Mouse (Mus musculus): ENCODE results near the gene Dnah2.
A peak's percentile ranks its signal among the peaks of the same experiment; 100 is the strongest.
"Not testable (repeated sequence)": the region's sequence is repeated elsewhere in the genome, so short reads cannot be mapped to it uniquely, and the experiment has no call there.

Dnah2 gene

DNA sequence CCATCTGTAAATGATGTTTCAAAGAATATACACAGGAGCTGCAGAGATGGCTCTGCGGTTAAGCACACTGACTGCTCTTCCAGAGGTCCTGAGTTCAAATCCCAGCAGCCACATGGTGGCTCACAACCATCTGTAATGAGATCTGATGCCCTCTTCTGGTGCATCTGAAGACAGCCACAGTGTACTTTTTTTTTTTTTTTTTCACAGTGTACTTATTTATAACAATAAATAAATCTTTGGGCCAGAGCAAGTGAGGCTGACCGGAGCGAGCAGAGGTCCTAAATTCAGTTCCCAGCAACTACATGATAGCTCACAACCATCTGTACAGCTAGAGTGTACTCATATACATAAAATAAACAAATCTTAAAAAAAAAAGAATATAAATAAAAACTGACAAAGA is 18.6 kb downstream of the Dnah2 start:
- not testable (repeated sequence) for DNase-seq (ENCODE audit: low spot score in 2 of 2)

DNA sequence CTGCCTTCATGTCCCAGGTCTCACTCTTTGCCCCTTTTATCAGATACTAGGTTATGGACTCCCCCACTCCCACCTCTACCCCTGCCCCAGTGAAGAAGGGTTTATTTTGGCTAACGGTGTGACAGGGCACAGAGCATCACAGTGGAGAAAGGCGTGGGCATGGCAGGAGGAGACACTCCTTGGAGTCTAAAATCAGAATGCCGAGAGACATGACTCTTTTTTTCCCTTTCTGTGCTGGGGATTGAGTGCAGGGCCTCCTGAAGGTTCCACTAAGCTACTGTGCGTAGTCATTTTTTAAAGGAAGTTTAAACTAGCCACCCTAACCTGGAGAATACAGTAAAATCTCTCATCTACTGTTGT is 20.9 kb downstream of the Dnah2 start:
- DNase-seq (ENCODE audit: low spot score in 2 of 2): no peak

DNA sequence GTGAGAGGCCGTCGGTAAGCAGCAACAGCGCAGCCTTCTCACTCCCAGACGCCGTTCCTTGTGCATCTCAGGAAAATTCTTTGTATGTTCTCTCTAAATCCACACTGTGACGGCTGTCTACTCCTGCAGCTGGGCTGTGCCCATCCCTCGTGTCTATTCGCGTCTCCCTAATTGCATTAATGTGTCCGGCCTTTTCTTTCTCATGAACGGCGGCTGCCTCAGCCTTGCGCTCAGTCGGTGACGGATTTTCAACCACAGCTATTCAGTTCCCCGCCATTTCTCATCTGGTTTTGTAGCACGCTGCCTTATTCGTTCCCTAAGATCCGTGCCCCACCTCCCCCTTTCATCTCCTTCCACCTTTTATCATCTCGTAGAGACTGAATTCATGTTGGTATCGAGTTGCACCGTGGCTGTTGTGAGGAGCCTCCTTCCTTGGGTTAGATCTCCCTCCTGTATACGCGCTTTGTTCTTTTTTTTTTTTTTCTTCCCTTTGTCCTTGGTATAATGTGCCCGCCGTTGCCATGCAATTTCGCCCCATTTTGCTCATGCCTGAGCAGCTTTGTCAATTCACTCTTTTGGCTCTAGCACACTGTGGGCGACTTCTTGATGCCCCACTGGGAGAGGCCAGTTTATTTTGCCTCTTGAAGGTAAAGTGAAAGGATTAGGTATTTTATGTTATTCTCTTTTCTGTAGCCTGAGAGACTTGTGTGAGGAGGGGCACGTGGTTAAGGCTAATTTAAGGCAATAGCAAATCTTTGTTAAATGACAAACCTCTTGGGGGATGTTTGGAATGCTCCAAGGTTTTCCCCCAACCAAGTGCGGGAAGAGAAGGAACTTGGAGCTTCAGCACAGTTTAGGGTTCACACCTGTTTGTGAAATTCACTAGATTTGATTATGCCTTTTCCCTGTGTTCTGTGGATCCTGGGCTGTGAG is 21.5 kb downstream of the Dnah2 start:
- peak in 1 of 2 experiments; percentile 38 for DNase-seq (ENCODE audit: low spot score in 2 of 2)

DNA sequence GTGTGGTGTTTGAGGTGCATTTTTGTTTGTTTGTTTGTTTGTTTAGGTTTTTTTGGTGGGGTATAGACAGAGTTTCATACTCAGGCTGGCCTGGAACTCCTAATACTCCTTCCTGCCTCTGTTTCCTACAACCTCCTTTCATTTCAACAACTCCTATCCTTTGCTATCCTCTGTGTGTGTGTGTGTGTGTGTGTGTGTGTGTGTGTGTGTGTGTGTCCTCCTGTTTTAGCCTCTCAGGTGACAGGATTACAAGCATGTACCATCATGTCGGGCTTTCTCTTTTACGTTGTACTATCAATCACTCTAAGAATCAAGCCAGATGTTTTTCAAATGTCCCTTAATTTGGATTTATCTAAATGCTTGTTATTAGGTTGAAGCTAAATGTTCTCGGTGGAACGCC is 22.3 kb downstream of the Dnah2 start:
- no peak for DNase-seq (ENCODE audit: low spot score in 2 of 2)

DNA sequence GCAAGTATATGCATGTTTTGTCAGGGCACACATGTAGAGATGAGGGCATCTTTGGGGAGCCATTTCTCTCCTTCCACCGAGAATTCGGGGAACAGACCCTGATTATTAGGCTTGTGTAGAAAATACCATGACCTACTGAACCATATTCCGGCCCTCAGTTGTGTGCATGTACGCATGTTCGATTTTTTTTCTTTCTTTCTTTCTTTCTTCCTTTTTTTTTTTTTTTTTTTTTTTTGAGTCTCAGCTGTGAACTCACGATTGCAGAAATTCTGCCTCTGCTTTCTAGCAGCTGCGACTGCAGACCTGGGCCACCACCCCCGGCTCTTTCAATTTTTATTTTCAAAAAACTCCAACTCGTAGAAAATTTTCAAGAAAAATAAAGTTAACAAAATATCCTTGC is 23.2 kb downstream of the Dnah2 start:
- DNase-seq (ENCODE audit: low spot score in 2 of 2): no peak

DNA sequence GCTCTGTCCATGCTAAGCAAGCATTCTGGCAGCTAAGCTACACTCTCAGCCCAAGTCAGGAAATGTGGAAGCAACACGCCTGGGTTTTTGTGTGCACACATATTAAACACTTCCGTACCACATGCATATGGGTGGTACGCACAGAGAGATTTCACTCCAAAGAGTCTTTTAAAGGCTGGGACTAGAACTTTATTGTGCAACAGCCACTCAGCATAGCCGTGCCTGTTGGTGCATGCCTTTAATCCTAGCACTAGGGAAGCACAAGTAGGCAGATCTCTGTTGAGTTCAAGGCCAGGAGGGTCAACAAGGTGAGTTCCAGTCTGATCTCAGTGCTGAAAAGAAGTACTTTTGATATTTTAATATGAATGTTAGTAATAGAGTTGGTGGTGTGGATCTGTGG is 25.3 kb downstream of the Dnah2 start:
- DNase-seq (ENCODE audit: low spot score in 2 of 2): no peak

DNA sequence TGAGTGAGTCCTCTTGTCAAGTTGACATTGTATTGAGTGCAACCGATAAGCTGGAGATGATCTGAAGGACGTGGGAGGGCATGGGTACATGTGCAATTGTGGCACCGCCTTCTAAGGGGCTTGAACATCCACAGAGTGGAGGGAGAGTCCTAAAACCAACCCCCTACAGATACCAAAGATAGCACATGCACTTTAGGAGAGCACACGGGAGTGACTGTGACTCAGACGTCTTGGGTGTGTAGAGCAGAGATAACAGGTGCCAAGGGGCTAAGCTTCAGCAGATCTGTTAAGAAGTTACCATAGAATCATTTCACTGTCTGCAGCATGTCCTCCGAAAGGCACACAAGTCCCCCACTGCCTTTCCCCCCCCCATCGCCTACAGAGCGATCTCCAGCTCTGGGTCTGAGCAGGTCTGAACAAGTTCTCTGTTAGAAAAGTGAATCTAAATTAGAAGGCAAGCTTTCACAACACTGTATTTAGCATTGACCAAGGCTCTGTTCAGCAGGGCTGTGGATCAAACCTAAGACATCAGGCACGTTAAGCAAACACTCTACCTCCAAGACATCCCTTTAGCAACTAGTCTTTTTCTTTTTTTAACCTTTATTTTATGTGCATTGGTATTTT is 27.3 kb downstream of the Dnah2 start:
- DNase-seq (ENCODE audit: low spot score in 2 of 2): no peak

DNA sequence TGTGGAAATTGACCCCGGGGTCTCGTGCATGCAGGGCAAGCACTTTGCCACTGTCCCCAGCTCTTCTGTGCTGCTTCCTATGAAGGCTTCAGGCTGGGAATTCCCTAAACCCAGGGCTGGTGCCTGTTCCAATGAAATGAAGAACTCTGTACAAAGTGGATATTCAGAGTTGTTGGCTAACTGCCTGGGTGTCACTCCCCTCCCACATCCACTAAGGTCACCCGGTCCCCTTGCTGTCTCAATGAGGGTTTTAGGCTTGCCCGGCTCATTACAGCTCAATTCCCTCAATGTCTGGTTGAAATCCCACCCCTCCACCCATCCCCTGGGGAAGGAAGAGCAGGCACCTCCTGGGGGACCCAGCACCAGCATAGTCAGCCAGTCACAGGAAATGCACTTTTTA is 28.9 kb downstream of the Dnah2 start:
- no peak for DNase-seq (ENCODE audit: low spot score in 2 of 2)

DNA sequence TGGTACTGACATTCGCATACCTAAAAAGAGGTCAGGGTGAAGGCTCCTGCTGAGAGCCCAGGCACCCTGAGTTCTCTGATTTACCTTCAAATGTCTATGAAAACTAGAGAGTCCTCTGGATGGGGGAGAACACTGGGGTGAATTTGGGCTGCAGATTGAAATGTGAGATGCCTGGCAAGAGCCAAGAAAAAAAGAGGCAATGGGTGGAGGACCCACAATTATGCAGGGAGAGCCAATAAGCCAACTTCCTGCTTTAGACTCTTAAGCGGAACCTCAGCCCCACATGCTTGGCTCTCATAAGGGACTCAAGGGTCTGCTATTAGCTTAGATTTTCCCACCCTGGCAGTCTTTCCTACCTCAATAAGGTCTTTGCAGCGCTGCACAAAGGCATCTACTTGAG is 32.2 kb downstream of the Dnah2 start:
- no peak for DNase-seq (ENCODE audit: low spot score in 2 of 2)

DNA sequence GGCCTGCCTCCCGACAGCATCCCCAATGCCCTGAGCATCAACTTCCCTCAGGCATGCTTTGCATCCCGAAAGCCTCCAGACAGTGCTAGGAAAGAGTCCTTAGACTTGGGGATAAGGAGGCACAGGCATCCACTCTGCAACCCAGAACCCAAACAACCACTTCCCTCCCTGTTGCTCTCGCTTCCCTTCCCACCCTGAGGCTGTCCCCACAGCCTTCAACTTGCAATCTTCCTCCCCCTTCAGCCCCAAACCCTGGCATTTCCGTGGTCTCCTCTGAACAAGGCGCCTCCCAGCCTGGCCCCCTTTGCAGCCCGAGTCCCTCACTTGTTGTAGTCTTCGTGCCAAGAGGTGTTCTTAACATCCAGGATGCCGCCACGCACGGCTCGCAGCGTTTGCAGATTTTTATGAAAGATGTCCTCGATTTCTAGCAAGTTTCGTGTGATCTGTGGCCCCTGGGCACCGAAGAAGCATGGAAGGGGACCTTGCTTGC is 32.7 kb downstream of the Dnah2 start:
- no peak for DNase-seq (ENCODE audit: low spot score in 2 of 2)

DNA sequence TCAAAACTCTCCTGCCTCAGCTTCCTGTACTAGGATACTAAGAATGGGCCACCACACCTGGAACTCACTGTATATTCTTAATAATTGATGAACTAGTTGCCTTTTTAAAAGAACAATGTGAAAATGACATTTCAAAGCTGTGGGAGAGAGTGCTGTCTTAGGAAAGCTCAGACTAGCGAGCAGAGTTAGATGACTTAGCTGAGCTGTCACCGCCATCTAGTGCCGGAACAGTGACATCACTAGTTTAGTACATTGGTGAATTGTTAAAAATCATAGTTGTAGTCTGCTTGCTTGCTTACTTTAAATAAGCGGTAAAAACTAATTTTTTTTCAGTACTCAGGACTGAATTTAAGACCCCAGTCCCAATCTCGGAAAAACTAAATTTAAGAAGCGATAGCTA is 35.1 kb downstream of the Dnah2 start:
- peak; percentile 53 to 59 for DNase-seq (ENCODE audit: low spot score in 2 of 2)

DNA sequence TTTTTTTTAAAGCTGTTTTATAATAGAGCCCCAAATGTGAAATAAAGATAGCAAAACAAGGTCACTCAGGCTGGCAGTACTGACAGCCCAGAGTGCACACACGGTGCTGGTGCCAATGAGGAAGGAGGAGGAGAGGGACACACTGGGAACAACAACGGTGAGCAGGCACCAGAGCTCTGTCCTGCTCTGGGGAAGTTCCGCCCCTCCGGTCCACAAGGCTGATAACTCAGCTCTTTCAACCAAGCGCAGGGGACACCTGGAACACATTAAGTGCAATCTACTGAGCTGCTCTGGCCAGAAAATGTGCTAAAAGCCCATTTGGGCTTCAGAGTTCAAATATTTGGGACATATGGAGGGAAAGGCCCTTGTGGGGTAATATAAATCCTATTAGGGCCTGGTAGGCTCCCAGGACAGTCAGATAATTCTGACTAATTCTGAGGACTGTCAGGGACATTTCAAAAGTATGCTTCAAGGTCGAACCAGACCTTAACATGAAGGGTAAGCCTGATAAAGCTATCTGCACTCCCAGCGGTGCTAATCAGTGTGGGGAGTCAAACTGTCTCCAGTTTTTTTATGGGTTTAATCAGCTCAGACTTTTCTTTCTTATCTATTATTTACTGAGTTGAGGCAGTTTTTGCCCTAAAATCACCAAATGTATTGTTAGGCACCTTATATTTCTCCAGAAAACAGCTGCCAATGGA is 38.0 kb downstream of the Dnah2 start:
- DNase-seq (ENCODE audit: low spot score in 2 of 2): no peak

DNA sequence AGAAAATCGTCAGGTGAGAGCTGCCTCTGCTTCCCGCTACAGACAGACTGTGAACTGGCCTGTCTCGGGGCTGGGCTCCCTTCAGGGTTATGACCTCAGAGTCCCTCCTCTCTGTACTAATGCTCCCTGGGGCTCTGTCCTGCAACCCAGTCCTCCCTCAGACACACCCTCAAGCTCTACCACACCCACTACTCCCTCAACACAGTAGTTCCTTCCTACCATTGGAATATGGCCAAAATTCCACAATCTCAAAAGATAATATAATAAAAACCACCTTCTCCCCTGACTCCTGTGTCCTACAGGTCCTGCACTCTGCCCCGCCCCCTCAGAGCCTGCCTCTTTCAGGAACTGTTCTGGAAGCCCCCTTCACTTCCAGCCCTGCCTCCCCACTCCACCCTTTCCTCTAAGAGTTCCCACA is 45.0 kb downstream of the Dnah2 start:
- DNase-seq (ENCODE audit: low spot score in 2 of 2): no peak

DNA sequence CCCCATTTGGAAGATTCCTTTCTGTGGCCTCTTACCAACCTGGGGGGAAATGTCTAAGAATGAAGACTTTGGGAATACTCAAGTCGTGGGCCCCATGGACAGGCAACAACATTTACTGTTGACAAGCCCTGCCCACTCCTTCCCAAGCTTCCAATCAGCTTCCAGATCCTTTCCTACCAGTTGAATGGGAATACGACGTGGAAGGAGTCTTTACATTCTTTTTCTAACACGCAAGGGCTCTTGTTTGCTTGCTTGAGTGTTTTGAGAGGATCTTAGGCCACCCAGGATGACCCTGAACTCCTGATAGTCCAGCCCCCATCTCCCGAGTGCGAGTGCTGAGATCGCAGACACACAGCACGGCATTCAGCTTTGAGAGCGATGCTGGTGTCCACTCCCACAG is 47.4 kb downstream of the Dnah2 start:
- no peak for DNase-seq (ENCODE audit: low spot score in 2 of 2)

DNA sequence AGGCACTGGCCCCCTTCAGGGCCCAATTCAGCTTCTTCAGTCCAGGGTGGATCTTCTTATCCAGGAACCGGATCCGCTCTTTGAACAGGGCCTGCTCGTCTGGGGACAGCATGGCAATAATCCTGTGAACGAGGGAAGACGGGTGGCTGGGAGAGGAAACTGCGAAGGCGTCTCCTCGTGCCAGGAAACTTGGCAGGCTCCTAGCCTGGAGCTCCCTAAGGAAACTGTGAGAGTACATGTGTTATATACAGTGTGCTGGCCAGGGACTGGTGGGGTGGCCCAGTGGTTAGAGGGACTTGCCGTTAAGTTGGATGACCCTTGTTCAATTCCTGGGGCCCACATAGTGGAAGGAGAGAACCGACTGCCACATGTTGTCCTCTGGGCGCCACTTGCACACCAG is 49.8 kb downstream of the Dnah2 start:
- DNase-seq (ENCODE audit: low spot score in 2 of 2): peak; percentile 30 to 65

DNA sequence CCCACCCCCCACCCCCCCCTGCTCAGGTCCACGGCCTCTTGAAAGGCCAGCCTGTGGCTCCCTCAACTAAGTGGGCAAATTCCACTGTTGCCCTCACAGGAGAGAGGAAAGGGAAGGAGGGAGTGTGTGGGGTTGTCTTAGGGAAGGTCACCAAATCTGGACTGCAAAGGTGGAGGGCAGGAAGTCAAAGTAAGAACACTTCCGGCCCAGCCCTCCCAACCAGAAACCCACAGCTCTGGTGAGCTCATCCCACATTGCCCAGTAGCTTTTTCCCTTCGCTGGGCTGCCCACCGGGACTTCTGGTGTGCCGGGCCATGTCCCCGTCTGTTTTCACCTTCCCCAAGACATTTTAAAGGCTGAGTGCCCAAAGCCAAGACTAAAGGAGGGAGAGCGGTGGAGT is 57.2 kb downstream of the Dnah2 start:
- no peak for DNase-seq (ENCODE audit: low spot score in 2 of 2)

DNA sequence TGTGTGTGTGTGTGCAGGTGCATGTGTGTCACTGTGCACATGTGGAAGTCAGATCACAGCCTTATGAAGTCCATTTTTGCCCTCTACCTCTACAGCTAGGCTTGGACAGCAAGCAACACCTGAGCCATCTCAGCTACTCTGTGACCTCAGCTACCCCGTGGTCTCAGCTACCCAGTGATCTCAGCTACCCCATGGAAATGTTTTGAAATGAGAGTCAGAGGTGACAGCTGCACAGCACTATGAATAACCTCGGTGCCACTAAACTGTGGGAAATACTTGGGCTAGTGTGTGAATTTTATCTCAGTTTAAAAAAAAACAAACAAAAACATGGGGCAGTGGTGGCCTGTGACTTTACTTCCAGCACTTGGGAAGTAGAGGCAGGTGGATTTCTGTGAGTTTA is 58.0 kb downstream of the Dnah2 start:
- no peak for DNase-seq (ENCODE audit: low spot score in 2 of 2)

DNA sequence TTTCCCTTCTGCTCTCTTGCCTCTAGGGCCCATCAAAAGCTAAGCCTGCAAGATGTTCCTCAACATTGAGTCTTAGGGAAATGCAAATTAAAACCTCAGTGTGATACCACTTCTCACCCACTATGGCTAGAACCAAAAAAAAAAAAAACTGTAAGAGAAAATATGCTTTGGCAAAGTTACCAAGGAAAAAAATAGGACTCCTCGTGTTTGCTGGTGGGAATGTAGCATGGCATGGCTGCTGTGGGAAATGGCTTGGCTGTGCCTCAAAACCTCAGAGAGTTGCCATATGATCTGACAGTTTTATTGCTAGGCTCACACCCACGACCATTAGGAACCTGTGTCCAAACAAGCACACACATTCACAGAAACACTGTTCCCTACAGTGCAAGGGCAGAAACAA is 61.4 kb downstream of the Dnah2 start:
- DNase-seq (ENCODE audit: low spot score in 2 of 2): peak; percentile 9 to 42

DNA sequence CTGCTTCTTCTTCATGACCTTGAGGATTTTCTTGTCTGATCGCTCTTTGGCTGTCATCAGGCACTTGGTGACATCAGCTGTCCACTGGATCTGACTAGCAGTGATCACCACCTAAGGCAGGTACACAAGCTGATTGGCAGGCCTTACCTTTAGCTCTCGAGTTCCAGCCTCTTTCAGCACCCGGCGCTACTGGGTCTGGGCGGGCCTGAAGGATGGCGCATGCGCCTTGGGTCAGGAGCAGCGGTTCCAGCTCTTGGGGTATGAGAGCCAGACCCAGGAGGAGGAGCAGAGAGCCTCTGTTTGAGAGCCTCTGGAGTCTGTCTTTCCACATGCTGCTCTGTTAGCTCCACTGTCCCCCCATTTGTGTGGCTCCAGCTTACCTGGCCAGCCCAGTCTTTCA is 71.3 kb downstream of the Dnah2 start:
- DNase-seq (ENCODE audit: low spot score in 2 of 2): no peak

DNA sequence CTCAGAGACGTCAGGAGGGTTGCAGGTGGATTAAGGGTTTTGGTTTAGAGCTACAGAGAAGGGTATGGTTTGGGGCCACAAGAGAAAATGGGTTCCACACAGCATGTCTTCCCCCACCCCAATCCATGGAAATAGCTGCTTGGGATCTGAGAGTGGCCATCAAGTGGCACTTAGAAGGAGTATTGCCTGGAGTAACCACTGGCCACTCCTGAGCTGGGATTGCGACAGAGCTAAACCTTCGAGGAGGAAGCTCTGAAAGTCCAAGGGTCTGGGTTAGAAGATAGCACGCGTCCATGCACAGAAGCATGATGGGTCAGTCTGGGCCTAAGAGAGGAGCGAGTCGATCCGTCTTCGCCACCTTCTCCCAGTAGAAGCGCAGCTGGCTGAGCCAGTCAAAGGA is 72.1 kb downstream of the Dnah2 start:
- DNase-seq (ENCODE audit: low spot score in 2 of 2): no peak

DNA sequence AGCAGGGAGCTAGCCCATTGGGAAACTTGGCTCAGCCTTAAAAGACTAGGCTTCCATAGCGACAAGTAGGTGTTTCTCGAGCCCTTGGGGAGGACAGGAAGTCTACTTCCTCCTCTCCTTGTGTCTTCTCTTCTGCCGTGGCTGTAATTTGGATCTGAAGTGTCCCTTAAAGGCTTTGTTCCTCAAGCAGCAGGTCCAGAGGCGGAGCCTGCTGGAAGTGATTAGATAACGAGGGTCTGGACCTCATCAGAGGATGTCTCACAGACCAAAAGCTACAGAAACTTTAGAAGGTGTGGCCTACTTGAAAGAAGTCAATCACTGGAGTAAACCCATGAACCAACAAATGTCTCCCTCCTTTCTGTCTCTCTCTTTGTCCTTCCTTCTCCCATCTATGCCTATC is 74.2 kb downstream of the Dnah2 start:
- DNase-seq (ENCODE audit: low spot score in 2 of 2): no peak

DNA sequence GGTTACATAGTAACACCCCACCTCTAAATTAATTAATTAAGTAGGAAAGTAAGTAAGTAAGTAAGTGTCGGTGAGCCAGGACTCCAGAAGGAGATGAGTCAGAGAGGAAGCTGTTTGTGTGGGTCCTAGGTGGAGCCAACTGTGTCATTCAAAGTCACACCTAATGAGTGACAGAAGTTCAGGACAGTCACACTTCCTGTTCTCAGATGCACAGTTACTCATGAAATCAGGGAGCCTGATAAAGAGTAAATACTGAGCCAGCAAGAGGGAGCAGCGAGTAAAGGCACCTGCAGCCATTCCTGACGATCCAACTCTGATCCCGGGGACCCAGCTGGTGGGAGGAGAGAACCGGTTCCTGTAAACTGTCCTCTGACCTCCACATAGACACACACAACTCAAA is 76.2 kb downstream of the Dnah2 start:
- DNase-seq (ENCODE audit: low spot score in 2 of 2): no peak

DNA sequence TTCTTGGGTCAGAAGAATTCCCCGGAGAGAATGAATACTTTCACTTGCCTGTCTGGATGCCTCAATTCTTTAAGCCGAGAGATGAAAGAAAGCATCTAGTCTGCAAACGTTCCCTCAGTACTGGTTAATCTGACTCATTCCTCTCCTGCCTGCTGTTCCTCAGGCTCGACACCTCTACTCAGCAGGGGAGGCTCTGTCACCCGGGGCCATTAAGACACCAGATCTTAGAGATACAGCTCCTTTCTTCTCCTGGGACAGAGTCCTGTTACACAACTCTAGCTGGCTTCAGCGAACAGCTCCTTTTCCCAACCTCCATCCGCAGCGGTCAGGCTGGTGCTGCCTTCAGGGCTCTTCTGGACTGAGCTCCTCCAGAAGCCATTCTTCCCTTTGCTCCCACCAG is 77.4 kb downstream of the Dnah2 start:
- DNase-seq (ENCODE audit: low spot score in 2 of 2): no peak

Data from frontal cortex, postnatal 36 days (tissue).